Mouse (Mus musculus) c-Kit-positive CD71-positive TER-119-positive erythroid progenitor cells, embryonic 14.5 days (primary cell): Measurements from ENCODE around the gene Pex7.
A peak's percentile ranks its signal among the peaks of the same experiment; 100 is the strongest.

Source experiments
- DNase-seq: peaks from one replicate; pipeline ENCODE4 v3.0.0-alpha.2; 2013; ENCODE audit warnings: low spot score

Pex7 gene

DNA sequence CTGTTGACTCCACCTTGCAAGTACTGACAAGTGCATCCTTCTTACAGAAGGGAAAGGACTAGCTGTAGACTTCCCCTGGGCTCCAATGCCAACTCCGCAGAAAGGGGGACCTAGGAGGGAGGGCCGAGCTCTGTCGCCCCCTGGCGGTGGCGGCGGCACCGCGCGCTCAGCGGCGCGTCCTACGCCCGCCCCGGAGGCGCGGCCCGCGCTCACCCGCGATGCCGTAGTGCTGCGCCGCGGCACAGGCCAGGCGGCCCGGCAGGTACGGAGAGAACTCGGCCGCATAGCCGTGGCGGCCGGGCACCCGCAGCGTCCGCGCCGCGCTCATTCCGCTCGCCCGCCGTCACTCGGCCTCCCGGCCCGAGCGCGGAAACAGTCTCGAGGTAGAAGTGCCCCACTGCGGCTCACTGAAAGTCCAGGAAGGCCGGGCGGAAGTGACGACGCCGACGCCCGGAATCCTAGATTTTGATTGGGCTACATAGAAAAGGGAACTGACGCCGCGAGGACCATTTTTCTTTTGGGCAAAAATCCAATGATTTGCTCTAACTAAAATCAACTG, at the start of gene Pex7:
TSS of gene Pex7 (minus strand) at position 444 of the 559 bp plus-strand sequence.
- peak; percentile 88 for DNase-seq

DNA sequence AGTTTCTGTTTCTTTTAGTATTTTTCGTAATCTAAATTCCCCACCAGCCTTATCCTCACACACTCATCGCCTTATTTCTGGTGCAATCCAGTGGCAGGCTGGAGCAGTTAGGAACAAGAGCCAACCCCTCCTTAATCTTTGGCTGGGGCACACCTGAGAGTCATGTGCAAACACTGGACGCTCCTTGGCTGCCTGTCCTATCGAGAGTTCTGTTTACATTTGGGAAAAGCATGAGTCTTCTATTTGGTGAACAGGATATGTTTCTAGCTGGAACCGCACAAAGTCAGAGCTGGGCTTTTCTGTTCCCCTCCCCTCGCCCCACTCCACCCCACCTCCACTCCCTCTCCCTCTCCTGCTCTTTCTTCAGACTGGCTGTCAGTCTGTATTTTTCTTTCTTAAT, 49.3 kb upstream of the Pex7 start:
- no peak for DNase-seq

DNA sequence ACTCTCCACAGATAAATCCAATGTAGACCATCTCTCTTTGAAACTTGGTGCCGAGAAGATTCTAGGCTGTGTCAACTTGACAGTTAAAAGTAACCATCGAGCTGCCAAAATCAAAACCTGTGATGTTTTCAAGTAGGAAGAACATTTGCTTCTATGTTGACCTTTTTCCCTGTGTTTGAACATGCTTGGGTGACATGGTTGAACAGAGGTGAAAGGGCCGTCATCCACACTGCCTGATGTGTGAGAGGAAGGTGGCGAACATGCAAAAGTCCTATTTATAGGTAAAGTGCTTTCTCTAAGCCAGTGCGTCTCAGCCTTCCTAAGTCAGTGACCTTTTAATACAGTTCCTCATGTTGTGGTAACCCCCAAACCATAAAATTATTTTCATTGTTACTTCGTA, 48.3 kb upstream of the Pex7 start:
- no peak for DNase-seq

DNA sequence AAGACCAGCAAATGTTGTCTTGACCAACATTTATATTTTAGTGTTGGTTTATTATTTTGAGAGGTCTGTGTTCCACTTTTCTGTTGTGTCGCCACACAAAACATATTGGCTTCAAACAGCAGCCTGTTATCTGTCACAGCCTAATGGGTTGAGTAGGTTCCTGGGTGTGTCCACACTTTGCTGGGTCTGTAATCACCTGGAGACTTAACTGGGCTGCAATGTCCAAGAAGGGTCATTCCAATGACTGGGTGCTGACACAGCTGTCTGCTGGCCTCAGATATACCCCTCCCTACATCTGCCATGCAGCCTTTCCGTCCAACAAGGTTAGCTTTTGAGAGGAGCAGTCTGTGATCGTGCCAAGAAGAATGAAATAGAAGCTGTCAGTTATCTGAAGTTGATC, 47.1 kb upstream of the Pex7 start:
- DNase-seq, result no peak

DNA sequence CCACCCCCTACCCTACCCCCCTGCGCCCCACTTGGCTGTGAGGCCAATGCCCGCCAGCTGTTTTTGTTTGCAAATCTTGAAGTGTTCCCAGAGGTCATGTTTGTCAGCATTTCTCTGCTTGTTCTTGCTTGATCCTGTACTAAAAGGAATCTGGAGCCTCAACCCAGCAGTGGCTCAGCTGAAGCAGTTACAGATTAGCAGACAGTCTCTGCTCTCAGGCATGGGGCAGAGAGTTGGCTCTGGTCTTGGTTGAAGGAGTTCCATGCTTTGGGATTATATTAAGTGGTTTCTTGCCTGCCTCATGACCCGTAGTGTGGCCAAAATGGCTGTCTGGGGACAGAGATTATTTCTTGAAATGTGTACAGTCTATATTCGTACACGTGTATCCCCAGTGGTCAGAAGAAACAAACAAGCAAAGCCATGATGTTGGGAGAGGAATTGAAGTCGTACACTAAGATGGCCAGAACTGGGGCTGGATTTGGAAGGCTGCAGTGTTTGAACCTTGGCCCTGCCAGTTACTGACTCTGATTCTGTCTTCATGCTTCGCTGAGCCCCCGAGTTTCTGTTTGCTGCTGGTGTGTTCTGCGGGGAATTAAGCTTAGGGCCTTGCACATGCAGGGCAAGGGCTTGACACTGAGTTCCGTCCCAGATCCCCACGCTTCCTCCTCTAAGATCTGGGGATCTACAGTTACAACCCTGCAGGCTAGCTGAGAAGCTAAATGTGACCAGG, 45.7 kb upstream of the Pex7 start:
- DNase-seq, result no peak

DNA sequence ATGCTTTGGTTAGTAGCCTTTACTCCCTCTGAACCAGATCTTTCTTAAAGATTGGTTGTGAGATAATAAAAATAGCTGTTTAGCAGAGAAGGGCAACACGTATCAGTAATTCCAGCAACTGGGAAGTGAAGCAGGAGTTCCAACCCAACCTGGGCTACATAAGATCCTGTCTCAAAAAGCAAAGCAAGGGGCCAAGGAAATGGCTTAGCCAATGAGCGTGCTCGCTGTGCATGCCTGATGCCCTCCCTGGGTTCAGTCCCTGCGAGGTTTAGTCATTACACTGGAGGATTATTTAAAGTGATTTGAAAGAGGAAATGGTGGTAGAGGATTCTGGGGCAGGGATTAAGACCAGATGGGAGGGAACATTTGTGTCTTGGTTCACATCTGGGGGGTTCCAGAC, 41.6 kb upstream of the Pex7 start:
- DNase-seq, result no peak

DNA sequence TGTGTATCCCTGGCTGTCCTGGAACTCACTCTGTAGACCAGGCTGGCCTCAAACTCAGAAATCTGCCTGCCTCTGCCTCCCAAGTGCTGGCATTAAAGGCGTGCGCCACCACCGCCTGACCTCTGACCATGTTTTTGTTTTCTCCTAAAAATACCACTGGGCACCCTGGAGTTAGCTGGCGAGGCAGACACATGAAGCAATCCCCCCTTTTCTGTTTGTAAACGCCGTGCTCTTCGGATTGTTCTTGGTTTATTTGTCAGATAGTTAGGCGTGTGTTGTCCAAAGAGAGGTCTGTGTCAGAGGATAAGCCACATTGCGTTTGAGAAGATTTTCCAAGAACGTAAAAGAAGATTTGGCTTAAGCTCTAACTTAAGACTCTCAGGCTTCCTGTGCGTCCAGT, 40.9 kb upstream of the Pex7 start:
- no peak for DNase-seq

DNA sequence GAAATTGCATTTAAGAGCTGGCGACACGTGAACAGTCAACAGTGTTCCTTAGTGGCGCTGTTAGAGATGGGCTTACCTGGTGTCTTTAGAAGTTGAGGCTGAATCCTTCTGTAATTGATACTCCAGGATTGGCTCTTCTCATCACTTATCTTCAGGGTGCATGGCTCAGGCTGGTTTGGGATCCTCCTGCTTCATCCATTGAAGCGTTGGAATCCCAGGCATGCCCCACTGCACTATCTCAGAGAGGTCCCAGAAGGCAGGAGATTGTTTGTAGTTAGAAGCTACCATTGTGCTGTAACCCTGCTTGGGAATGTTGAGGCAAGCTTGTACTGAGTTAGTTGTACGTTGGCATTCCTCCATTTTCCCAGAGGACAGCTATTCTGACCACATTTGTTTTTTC, 40.4 kb upstream of the Pex7 start:
- DNase-seq, result no peak

DNA sequence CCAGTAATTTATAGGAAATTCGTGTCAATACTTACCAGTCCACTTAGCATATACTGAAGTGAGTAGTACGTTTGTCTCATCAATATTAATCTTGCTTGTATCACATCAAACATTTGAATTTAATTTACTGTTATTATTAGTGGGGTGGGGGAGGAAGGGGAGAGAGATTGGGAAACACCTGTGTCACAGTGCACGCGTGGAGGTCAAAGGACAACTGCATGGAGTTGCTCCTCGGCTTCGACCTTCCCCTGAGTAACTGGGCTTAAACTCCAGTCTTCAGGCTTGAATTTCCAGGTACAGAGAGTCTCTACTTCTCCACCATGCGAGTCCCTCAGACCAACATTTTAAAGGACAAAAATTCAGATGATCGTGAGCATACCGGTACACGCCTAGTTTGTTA, 40.0 kb upstream of the Pex7 start:
- no peak for DNase-seq

DNA sequence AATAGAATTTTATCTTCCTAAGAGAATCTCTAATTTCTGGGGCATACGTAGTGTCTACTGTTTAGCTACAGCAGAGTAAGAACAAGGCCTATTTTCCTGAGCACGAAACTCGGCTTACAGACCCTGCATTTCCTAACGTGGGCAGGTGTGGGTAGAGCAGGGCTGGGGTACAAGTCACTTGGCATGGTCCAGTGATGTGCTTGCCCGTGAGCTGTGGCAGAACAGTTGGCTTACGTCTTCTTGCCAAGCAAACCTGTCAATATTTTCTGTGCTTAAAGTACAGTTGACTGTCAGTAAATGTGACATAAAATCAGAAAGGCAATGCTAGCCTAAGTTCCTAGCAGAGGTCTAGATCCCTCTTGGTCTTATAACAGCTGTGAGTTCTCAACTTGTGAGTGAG, 39.2 kb upstream of the Pex7 start:
- no peak for DNase-seq

DNA sequence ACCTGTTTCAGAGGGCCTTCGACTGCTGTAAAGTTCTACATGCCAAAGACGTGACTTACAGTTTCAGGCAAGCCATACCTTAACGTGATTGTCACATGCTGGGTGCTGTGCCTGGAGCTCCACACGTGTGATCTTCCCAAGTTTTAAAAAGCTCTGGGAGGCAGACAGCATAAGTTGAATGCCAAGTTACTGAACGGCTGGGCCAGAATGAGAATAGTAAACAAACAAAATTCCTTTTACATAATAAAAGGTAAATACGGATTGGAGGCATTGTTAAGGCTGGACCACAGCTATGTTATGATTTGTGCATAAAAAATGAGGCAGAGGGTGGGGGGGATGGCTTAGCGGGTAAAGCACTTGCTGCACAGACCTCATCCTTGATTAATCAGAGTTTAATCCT, 38.2 kb upstream of the Pex7 start:
- no peak for DNase-seq

DNA sequence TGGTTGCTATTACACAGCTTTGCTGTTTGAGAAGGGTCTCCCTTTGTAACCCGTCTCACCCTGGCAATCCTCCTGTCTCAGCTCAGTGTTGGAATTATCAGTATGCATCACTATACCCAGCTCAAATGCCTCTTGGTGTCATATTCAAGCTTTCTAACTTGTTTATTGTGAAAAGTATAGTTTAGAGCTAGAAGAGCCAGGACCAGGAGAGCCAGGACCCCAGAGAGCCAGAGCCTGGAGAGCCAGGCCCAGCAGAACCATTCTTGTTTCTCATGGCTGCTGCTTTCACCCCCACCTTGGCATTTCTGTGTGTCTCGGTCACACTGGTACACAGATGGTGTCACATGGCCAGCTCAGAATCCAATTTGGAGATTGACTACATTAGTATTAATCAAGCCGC, 35.1 kb upstream of the Pex7 start:
- DNase-seq, result no peak

DNA sequence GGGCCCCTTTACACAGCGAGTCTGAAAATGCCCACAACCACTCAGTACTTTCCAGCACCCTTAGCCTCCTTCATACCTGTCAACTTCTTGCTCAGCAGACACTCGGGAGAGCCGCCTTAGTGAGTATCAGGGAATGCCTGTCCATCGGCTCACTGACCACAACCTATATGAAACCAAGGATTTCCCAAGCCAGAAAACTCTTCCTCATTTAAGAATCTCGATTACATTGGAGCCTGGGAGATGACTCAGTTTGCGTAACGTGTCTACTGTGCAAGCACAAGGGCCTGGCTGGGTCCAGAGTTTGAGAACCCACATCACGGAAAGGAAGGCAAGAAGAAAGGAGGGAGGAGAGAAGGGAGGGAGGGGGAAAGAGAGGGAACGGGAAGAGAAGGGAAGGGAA, 34.4 kb upstream of the Pex7 start:
- no peak for DNase-seq

DNA sequence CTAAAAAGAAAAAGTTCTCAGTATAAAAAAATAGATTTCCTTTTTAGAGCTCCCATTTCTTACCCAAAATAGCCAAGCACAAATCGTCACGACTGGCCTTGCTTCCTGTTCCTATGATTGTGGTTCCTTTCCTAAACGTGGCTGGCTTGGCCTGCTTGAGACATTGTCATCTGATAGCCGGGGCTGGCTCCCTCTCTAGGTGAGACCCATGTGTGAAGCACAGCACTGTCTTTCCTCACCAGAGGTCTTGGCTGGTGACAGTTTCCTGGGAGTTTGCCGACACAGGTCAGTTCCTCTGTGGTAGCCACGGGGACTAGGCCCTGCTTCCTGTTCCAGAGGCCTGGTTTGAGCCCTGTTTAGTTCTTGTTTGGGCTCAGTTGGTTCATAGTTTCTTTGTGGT, 33.6 kb upstream of the Pex7 start:
- no peak for DNase-seq

DNA sequence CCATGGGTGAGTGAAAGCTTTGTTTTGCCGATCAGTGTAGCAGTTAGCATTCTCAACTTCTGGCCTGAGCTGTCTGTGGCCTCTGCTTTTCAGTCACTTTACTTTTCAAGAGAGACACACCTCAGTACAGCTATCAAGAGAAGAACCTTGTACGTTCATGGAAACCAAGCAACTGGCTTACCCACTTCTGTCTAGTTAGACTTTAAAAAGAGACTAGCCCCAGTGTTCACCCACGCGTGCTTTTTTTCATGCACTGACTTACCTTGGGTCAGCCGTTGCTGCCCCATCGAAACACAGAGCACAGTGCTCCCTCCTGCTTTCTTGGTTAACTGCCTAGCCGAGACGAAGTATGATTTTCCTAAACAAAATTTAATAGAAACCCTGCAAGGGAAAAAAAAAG, 33.1 kb upstream of the Pex7 start:
- DNase-seq, result no peak

DNA sequence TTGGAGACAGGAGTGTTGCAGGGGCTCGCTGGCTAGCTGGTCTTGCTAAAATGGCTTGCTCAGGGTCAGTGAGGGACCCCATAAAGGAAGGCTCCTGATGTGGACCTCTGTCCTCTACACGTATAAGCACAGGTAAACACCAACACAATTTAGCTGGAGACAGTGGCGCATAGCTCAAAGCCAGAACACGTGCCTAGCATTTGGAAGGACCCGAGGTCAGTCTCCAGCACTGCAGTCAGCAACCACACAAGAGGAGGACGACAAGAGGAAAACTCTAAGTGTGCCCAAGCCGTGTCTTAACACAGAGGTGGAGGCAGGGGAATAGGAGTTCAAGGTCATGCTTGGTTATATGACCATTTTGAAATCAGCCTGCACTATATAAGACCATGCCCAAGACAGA, 32.6 kb upstream of the Pex7 start:
- DNase-seq, result no peak

DNA sequence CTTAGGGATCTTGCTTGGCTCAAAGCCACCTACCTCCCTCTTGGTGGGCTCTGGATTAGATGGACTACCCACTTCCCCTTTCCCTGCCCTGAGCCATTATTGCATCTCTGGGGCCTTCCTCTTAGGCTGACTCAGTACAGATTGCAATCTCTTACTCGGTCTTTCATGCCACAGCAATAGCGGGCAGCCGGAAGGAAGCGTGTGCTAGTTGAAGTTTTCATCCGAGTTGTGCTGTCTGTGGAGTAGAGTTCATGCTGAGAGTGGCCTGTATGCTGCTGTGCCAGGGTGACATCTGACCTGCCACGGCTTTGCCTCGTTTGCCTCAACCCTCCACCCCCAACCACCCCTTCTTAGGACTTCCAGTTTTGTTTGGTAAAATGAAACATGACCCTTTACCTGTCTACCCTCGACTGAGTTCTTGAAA, 31.8 kb upstream of the Pex7 start:
- no peak for DNase-seq

DNA sequence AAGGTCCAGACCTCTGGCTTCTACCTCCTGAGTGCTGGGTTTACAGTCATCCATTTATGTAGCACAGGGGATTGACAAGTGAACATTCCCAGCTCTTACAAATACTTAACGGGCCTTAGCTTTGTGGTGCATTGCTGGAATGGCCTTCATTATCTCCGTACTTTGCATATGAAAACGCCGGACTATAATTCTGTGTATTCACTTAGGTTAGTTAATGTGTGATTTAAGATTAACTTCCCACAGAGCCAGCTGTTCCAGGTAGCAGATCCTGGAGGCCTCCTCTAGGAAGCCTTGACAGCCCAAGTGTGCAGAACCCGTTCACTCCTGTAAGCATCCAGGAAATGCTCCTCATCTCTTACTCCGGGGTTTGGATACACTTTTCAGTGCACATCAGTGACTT, 31.2 kb upstream of the Pex7 start:
- no peak for DNase-seq

DNA sequence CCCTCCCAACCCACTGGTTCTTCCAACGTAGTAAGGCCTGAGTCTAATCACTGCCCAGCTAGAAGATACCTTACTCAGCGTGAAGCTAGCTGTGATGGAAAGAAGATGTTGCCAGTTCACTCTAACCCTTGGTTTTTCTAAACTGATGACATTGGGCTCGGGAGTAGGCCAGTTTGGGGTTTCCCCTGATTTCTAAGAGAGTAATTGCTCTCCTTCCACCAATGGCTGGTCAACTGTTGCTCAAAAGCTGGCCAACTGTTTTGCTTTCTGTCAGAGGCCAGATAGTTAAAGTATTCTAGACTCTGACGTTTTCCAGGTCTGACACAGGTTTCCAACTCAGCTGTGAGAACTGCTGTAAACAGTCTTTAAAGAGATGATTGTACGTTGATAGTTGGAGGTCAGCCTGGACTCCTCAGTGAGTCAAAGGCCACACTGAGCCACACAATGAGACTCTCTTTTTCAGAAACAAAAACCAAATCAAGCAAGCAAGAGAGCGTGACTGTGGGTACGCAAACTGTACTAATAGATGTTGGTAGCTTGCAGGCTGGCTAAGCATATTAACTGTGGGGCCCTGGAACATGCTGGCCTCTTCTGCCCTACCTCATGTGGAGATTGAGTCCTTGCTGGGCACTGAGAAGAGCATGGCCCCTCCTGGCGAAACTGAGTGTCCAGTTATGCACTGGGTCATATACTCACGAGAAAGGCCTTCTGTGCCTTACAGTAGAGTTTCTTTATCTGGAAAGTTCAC, 29.6 kb upstream of the Pex7 start:
- DNase-seq, result no peak

DNA sequence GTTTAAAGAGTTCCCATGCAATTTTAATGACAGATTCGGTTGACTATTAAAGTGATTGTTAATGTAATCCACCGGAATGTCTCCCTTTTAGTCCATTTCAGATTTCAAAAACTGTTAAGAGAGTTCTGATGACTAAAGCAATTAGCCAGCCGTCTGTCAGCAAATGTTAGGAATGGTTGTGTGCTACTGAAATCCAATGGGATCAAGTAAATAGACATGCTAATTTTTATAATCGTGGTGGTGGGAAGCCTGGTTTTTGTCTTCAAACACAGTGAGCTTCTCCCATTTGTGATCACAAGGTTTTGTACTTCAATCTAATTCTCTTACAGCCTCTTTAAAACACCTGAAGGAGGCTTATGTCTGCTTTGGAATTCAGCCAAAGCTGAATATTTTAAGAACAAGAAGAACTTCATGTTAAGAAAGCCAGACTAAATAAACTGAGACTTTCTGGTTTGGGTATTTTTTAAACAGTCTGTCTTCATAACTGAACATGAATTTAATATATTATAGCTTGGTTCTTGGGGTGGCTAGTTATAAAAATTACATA, 28.4 kb upstream of the Pex7 start:
- no peak for DNase-seq

DNA sequence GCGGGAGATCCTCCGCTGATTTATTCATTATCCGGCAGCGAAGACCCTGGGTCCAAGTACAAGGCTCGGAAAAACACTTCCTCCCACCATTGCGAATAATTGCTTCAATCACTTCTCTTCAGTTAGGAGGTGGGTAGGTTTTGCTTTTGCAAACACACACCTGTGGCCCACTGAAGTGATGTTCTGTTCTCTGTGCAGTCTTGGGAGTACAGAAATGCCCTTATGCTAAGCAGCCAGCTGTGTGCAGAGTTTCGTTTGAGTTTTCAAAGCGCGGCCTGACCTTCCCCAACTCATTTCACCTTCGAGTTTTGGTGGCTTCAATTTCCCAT, 27.8 kb upstream of the Pex7 start:
- no peak for DNase-seq

DNA sequence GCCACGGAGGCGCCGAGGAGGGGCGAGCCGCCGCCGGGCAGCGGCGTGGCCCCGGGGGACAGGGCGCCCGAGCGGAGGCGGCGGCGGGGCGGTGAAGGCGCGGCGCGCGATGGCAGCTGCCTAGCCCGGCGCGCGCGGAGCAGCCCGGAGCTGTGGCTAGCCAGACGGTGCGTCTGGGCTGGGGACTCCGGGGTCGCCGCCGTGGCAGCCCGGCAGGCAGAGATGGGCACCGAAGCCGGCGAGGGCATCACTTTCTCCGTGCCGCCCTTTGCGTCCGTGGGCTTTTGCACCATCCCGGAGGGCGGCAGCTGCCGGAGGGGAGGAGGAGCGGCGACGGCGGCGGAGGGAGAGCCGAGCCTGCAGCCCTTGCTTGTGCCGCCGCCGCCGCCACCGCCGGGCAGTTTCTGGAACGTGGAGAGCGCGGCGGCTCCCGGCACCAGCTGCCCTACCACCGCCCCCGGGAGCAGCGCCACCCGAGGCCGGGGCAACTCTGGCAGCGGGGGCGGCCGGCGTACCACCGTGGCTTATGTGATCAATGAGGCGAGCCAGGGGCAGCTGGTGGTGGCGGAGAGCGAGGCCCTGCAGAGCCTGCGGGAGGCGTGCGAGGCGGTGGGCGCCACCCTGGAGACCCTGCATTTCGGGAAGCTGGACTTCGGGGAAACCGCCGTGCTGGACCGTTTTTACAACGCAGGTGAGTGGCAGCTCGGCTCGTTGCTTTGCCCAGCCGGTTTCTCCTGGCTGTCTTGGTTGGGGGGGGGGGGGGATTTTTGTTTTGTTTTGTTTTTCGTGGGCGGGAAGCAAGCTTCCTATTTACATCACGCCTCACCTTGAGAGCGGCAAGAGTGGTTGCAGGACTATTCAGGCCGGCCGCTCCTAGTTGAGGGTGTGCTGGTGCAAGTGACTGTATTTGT, 27.1 kb upstream of the Pex7 start, which contains the start of gene Map3k5:
TSS of gene Map3k5 (plus strand) at position 89 of the 911 bp plus-strand sequence.
- DNase-seq, result no peak
